Mouse (Mus musculus) limb, embryonic 11.5 days (tissue): ENCODE data around the gene Ccdc82. TPM values are rescaled to one million over a fixed set of nuclear protein-coding genes. Genes with fewer than 3 reads are reported as not detected.

Source experiments
- ATAC-seq: fragments of 200-750 bp; cut with Nextera tagmentation; 2 replicates; pipeline ENCODE4 v1.8.0; 2017; ENCODE audit warnings: low read depth; ENCODE audit not compliant: insufficient number of reproducible peaks, low FRiP score, low TSS enrichment
- DNase-seq: peaks from one replicate; pipeline ENCODE4 v3.0.0-alpha.2; 2015; ENCODE audit warnings: low spot score
- H3K27ac ChIP-seq: fragments of 300-500 bp; sonication (generic); replicated peaks from 2 replicates; pipeline ENCODE4 v1.5.1; 2014; ENCODE audit warnings: low read depth, mild to moderate bottlenecking, low read length
- H3K27me3 ChIP-seq: fragments of 300-500 bp; sonication (generic); 2 replicates; pipeline ENCODE4 v1.6.1; 2014; ENCODE audit warnings: mild to moderate bottlenecking, low read length, mixed read lengths; ENCODE audit not compliant: control insufficient read depth, insufficient read depth
- H3K36me3 ChIP-seq: fragments of 300-500 bp; sonication (generic); 2 replicates; pipeline ENCODE4 v1.6.1; 2014; ENCODE audit warnings: mild to moderate bottlenecking, low read length, moderate library complexity, mixed read lengths; ENCODE audit not compliant: control insufficient read depth, insufficient read depth
- H3K4me1 ChIP-seq: fragments of 300-500 bp; sonication (generic); 2 replicates; pipeline ENCODE4 v1.6.1; 2014; ENCODE audit warnings: low read length, mixed read lengths; ENCODE audit not compliant: control insufficient read depth, insufficient read depth
- H3K4me2 ChIP-seq: fragments of 300-500 bp; sonication (generic); 2 replicates; pipeline ENCODE4 v1.6.1; 2014; ENCODE audit warnings: low read depth, mild to moderate bottlenecking, moderate library complexity; ENCODE audit not compliant: severe bottlenecking
- H3K4me3 ChIP-seq: fragments of 300-500 bp; sonication (generic); 2 replicates; pipeline ENCODE4 v1.5.1; 2014; ENCODE audit warnings: low read depth, low read length
- H3K9ac ChIP-seq: fragments of 300-500 bp; sonication (generic); 2 replicates; pipeline ENCODE4 v1.6.1; 2014; ENCODE audit warnings: mild to moderate bottlenecking, low read length
- H3K9me3 ChIP-seq: fragments of 300-500 bp; sonication (generic); 2 replicates; pipeline ENCODE4 v1.6.1; 2016; ENCODE audit warnings: low read length; ENCODE audit not compliant: control insufficient read depth
- WGBS: fragments of 180-500 bp; shearing (Covaris S2); extraction: QIAGEN DNeasy Blood & Tissue Kit; methylation state at CpG from one replicate; pipeline ENCODE4 v1.1.7; 2014; 5-methylcytosine and 5-hydroxymethylcytosine counted together
- polyA plus RNA-seq: library from polyadenylated mRNA; unstranded; fragments of >200 nt; fragmentation: Nextera tagmentation; extraction: Ambion mirVana; gene quantifications from 2 replicates; pipeline ENCODE4 v1.2.1, GENCODE M21; 2014

The Ccdc82 gene
- polyA plus RNA-seq, 1 experiment from 2014 or later: 6.0 TPM

DNA sequence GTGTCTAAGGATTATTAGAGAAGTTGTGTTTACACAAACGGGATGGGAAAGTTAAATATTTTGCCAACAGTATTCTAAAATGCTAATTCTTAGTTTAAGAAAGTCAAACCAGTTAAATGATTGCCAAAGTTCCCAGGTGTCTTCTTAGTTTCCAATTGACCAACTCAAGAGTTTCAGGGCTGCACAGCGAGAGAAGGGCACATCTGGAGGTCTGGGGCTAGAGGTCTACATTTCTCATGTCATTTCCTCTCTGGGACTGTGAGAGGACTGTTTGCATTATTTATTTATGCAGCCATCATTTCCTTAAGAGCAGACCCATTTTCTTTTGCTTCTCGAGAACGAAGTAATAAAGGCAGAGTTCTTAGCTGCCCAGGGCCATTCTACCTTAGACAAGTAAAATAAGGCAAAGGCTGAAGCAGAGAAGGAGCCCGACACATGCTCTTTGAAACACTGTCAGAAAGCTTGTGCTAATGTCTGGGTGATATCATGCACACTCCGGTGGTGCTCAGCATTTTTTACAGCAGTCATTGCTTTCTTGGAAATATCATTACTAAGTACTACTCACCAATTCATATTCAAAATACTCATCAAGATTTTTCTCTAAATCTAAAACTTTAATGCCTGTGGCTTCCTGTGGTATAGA, 55.5 kb downstream of the Ccdc82 start:
- 48% methylated on average over 6 of the region's 6 CpGs for WGBS
- H3K4me2 ChIP-seq: no peak overlapping the region
- no peaks in the 10 kb centered on the region for H3K36me3 ChIP-seq
- H3K4me3 ChIP-seq: no peak overlapping the region
- no peak overlapping the region for H3K27ac ChIP-seq
- DNase-seq (no peak), ATAC-seq (no peak)
- H3K9ac ChIP-seq: no peak overlapping the region
- H3K27me3 ChIP-seq: no peaks in the 10 kb centered on the region
- peaks cover 9% of the 10 kb centered on the region; the same call in 1 of the 2 replicates for H3K4me1 ChIP-seq
- no peaks in the 10 kb centered on the region for H3K9me3 ChIP-seq

DNA sequence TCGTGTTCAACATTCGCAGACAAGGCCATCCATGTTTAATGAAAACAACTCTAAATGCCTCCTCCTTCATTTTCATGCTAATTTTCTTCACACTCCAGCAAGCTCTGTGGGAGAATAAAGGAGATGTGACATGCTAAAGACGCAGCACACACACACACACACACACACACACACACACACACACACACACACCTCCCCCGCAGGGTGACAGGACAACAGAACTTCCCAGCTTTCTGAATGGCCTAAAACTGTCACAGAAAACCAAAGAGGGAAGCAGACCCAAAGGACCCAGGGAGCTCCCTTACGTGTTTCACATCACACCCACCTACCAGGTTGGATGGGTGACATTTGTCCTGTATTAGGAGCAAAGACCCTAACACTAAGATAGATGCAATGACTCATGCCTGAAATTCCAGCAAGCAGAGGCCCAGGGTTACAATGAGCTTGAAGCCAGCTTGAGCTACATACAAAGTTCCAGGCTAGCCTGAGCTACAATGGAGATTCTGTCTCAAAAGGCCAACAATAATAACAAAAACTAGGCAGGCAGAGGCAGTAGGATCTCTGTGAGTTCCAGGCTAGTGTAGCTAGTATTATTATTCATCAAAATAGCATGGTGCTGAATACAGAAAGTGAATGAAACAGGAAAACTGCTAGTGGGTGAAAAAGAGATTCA, 56.5 kb downstream of the Ccdc82 start:
- DNase-seq (no peak), ATAC-seq (no peak)
- Histone ChIP-seq H3K27me3 (no peaks in the 10 kb centered on the region), H3K27ac (no peak overlapping the region), H3K9me3 (no peaks in the 10 kb centered on the region), H3K9ac (no peak overlapping the region), H3K36me3 (no peaks in the 10 kb centered on the region), H3K4me3 (no peak overlapping the region), H3K4me1 (peaks cover 9% of the 10 kb centered on the region; the same call in 1 of the 2 replicates), H3K4me2 (no peak overlapping the region)
- 68% methylated on average over 5 of the region's 5 CpGs for WGBS

- Histone ChIP-seq H3K27me3 (no peaks in the 10 kb centered on the region), H3K4me3 (no peak overlapping the region), H3K4me1 (peaks cover 9% of the 10 kb centered on the region; the same call in 1 of the 2 replicates), H3K27ac (no peak overlapping the region), H3K4me2 (no peak overlapping the region), H3K36me3 (no peaks in the 10 kb centered on the region), H3K9ac (no peak overlapping the region), H3K9me3 (no peaks in the 10 kb centered on the region)
- DNase-seq: no peak
- WGBS: 76% methylated on average over 6 of the region's 6 CpGs
- no peak for ATAC-seq
Measured at GRCm38 (mm10) chr9:13303976-13304375, 57.2 kb downstream of the Ccdc82 start.

- H3K4me3 ChIP-seq: no peak overlapping the region
- no peak overlapping the region for H3K27ac ChIP-seq
- no peaks in the 10 kb centered on the region for H3K9me3 ChIP-seq
- no peaks in the 10 kb centered on the region for H3K27me3 ChIP-seq
- H3K36me3 ChIP-seq: no peaks in the 10 kb centered on the region
- no peak overlapping the region for H3K9ac ChIP-seq
- H3K4me1 ChIP-seq: no peaks in the 10 kb centered on the region
- H3K4me2 ChIP-seq: no peak overlapping the region
- 97% methylated on average over 3 of the region's 3 CpGs for WGBS
- DNase-seq (no peak), ATAC-seq (no peak)
Measured at GRCm38 (mm10) chr9:13306471-13306870, 59.7 kb downstream of the Ccdc82 start.

GRCm38 (mm10) chr9:13307226-13307625, 60.5 kb downstream of the Ccdc82 start:
- Histone ChIP-seq H3K36me3 (no peaks in the 10 kb centered on the region), H3K9me3 (no peaks in the 10 kb centered on the region), H3K27ac (no peak overlapping the region), H3K27me3 (no peaks in the 10 kb centered on the region), H3K9ac (no peak overlapping the region), H3K4me1 (no peaks in the 10 kb centered on the region), H3K4me3 (no peak overlapping the region), H3K4me2 (no peak overlapping the region)
- ATAC-seq: no peak
- 68% methylated on average over 4 of the region's 4 CpGs for WGBS
- DNase-seq: no peak

GRCm38 (mm10) chr9:13308718-13309117, 62.0 kb downstream of the Ccdc82 start:
- DNase-seq: no peak
- H3K27me3 ChIP-seq: no peaks in the 10 kb centered on the region
- no peak overlapping the region for H3K9ac ChIP-seq
- WGBS: 62% methylated on average over 8 of the region's 8 CpGs
- no peak overlapping the region for H3K4me2 ChIP-seq
- H3K4me3 ChIP-seq: no peak overlapping the region
- no peak for ATAC-seq
- H3K36me3 ChIP-seq: no peaks in the 10 kb centered on the region
- H3K9me3 ChIP-seq: no peaks in the 10 kb centered on the region
- H3K4me1 ChIP-seq: no peaks in the 10 kb centered on the region
- H3K27ac ChIP-seq: no peak overlapping the region

DNA sequence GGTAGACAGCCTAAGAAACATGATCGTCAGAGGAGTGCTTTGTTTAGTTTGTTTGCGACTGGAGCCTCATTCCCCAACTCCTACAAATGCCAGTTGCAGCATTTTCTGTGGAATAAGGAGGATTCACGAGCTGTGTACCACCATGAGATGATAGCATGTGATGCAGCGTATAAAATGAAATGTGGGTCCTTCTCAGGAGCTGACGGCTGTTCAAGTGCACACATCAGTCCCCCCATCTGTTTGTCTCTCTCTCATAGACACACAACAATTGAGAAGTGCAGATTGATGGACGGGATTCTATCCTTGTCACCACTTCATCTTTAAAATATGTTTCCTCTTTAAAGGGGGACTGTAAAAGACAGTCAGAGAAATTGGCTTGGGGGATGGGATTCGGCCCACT, 63.1 kb downstream of the Ccdc82 start:
- ATAC-seq (no peak), DNase-seq (no peak)
- Histone ChIP-seq H3K9ac (no peak overlapping the region), H3K9me3 (no peaks in the 10 kb centered on the region), H3K4me1 (no peaks in the 10 kb centered on the region), H3K36me3 (no peaks in the 10 kb centered on the region), H3K27ac (no peak overlapping the region), H3K4me2 (no peak overlapping the region), H3K4me3 (no peak overlapping the region), H3K27me3 (no peaks in the 10 kb centered on the region)
- 90% methylated on average over 7 of the region's 7 CpGs for WGBS

DNA sequence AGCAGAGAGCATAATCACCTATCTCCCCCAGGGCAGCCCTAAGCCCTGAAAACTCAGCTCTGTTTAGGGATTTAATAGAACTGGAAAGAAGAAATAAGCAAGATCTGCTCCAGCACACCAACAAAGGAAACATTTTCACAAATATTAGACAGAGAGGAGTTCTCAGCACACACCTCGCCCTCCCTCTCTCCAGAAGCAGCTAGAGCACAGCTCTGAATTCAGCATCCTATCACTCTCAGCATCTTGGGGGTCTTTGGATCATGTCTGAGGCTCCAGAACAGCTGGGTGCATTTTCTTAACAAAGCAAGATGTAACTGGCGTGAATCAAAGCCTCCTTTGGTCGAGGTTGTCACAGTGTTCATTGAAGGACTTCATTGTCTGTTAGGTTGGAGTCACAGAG, 63.5 kb downstream of the Ccdc82 start:
- H3K4me1 ChIP-seq: no peaks in the 10 kb centered on the region
- no peak overlapping the region for H3K27ac ChIP-seq
- H3K9me3 ChIP-seq: no peaks in the 10 kb centered on the region
- no peak for ATAC-seq
- no peak for DNase-seq
- no peak overlapping the region for H3K4me2 ChIP-seq
- H3K4me3 ChIP-seq: no peak overlapping the region
- no peak overlapping the region for H3K9ac ChIP-seq
- WGBS: 79% methylated on average over 3 of the region's 3 CpGs
- H3K27me3 ChIP-seq: no peaks in the 10 kb centered on the region
- H3K36me3 ChIP-seq: no peaks in the 10 kb centered on the region
